Mouse (Mus musculus): ENCODE data around the gene Cdh4. TPM values are rescaled to one million over a fixed set of nuclear protein-coding genes. Genes with fewer than 3 reads are reported as not detected.

Cdh4 gene
- total RNA-seq (2023) = not detected

DNA sequence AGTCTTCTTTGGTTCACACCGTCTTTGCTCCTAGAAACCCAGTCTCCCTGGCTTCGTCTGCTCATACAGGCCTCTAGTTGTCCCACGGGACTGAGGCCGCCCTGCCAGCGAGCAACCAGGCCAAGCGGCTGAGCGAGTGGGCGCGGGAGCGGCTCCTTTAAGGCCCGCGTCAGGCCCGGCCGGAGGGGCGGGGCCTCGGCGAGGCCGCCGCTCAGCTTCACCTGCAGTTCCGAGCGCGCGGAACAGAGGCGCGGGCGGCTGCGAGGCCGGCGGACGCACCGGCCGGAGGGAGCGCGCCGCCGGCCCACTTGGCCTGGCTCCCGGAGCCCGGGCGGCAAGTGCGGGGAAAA is at the start of gene Cdh4:
Gene Cdh4 (plus strand): TSS at position 241 of the 350 bp plus-strand sequence.

All from neutrophil, adult 83 days (primary cell).